Mouse (Mus musculus) neural tube, embryonic 11.5 days (tissue): ENCODE measurements around the gene Sipa1l3. TPM values are rescaled to one million over a fixed set of nuclear protein-coding genes. Genes with fewer than 3 reads are reported as not detected.

Experiments
- ATAC-seq: fragments of 200-750 bp; cut with Nextera tagmentation; 2 replicates; pipeline ENCODE4 v1.8.0; 2017; ENCODE audit warnings: moderate number of reproducible peaks, mild to moderate bottlenecking, moderate TSS enrichment, moderate library complexity; ENCODE audit not compliant: insufficient read depth, low FRiP score, low TSS enrichment
- DNase-seq: peaks from one replicate; pipeline ENCODE4 v3.0.0-alpha.2; 2015; ENCODE audit warnings: low spot score
- H3K27ac ChIP-seq: fragments of 300-500 bp; sonication (generic); 2 replicates; pipeline ENCODE4 v1.5.1; 2014; ENCODE audit warnings: low read depth, mild to moderate bottlenecking, low read length
- H3K27me3 ChIP-seq: fragments of 300-500 bp; sonication (generic); 2 replicates; pipeline ENCODE4 v1.6.1; 2014; ENCODE audit warnings: mild to moderate bottlenecking, low read length, mixed read lengths; ENCODE audit not compliant: control insufficient read depth, insufficient read depth
- H3K36me3 ChIP-seq: fragments of 300-500 bp; sonication (generic); 2 replicates; pipeline ENCODE4 v1.6.1; 2014; ENCODE audit warnings: mild to moderate bottlenecking, low read length, moderate library complexity, mixed read lengths; ENCODE audit not compliant: control insufficient read depth, insufficient read depth
- H3K4me1 ChIP-seq: fragments of 300-500 bp; sonication (generic); 2 replicates; pipeline ENCODE4 v1.6.1; 2014; ENCODE audit warnings: low read length, mixed read lengths; ENCODE audit not compliant: control insufficient read depth, insufficient read depth
- H3K4me2 ChIP-seq: fragments of 300-500 bp; sonication (generic); 2 replicates; pipeline ENCODE4 v1.6.1; 2014; ENCODE audit warnings: low read depth, mild to moderate bottlenecking, moderate library complexity
- H3K4me3 ChIP-seq: fragments of 300-500 bp; sonication (generic); 2 replicates; pipeline ENCODE4 v1.5.1; 2014; ENCODE audit warnings: low read depth, low read length
- H3K9ac ChIP-seq: fragments of 300-500 bp; sonication (generic); 2 replicates; pipeline ENCODE4 v1.6.1; 2014; ENCODE audit warnings: mild to moderate bottlenecking, low read length
- H3K9me3 ChIP-seq: fragments of 300-500 bp; sonication (generic); 2 replicates; pipeline ENCODE4 v1.6.1; 2016; ENCODE audit warnings: low read length; ENCODE audit not compliant: control insufficient read depth
- WGBS: fragments of 180-500 bp; shearing (Covaris S2); extraction: QIAGEN DNeasy Blood & Tissue Kit; methylation state at CpG from one replicate; pipeline ENCODE4 v1.1.7; 2014; 5-methylcytosine and 5-hydroxymethylcytosine counted together
- polyA plus RNA-seq: library from polyadenylated mRNA; unstranded; fragments of >200 nt; fragmentation: Nextera tagmentation; extraction: Ambion mirVana; gene quantifications from 2 replicates; pipeline ENCODE4 v1.2.1, GENCODE M21; 2014

The Sipa1l3 gene
- polyA plus RNA-seq, 1 experiment from 2014 or later = 11.9 TPM

GRCm38 (mm10) chr7:29426056-29426455, 92.4 kb downstream of the Sipa1l3 start:
- 85% methylated on average over 8 of the region's 8 CpGs for WGBS
- ATAC-seq (no peak), DNase-seq (no peak)
- Histone ChIP-seq H3K4me3 (no peak overlapping the region), H3K27ac (no peak overlapping the region), H3K9ac (no peak overlapping the region), H3K9me3 (no peaks in the 10 kb centered on the region), H3K27me3 (no peaks in the 10 kb centered on the region), H3K36me3 (no peaks in the 10 kb centered on the region), H3K4me1 (peaks cover 17% of the 10 kb centered on the region), H3K4me2 (no peak overlapping the region)

GRCm38 (mm10) chr7:29425413-29425827, 93.0 kb downstream of the Sipa1l3 start:
- no peak overlapping the region for H3K27ac ChIP-seq
- H3K4me1 ChIP-seq = peaks cover 11% of the 10 kb centered on the region
- 80% methylated on average over 7 of the region's 7 CpGs for WGBS
- ATAC-seq (no peak), DNase-seq (no peak)
- no peak overlapping the region for H3K9ac ChIP-seq
- H3K27me3 ChIP-seq = no peaks in the 10 kb centered on the region
- H3K36me3 ChIP-seq = no peaks in the 10 kb centered on the region
- H3K9me3 ChIP-seq = no peaks in the 10 kb centered on the region
- H3K4me2 ChIP-seq = no peak overlapping the region
- no peak overlapping the region for H3K4me3 ChIP-seq

GRCm38 (mm10) chr7:29424690-29425089, 93.8 kb downstream of the Sipa1l3 start:
- DNase-seq (no peak), ATAC-seq (no peak)
- Histone ChIP-seq H3K9ac (no peak overlapping the region), H3K27me3 (no peaks in the 10 kb centered on the region), H3K4me2 (no peak overlapping the region), H3K9me3 (no peaks in the 10 kb centered on the region), H3K4me3 (no peak overlapping the region), H3K27ac (no peak overlapping the region), H3K4me1 (peaks cover 8% of the 10 kb centered on the region), H3K36me3 (no peaks in the 10 kb centered on the region)
- WGBS = 59% methylated on average over 5 of the region's 5 CpGs

GRCm38 (mm10) chr7:29421909-29422244, 96.6 kb downstream of the Sipa1l3 start:
- no peak overlapping the region for H3K4me3 ChIP-seq
- H3K9ac ChIP-seq = no peak overlapping the region
- H3K27me3 ChIP-seq = no peaks in the 10 kb centered on the region
- peaks cover 15% of the 10 kb centered on the region for H3K4me1 ChIP-seq
- H3K36me3 ChIP-seq = no peaks in the 10 kb centered on the region
- DNase-seq (no peak), ATAC-seq (no peak)
- no peaks in the 10 kb centered on the region for H3K9me3 ChIP-seq
- peak overlapping the region; percentile 9; the same call in 1 of the 2 replicates for H3K27ac ChIP-seq
- H3K4me2 ChIP-seq = no peak overlapping the region
- 40% methylated on average over 3 of the region's 3 CpGs for WGBS

GRCm38 (mm10) chr7:29421240-29421908, 97.1 kb downstream of the Sipa1l3 start:
- H3K9ac ChIP-seq = no peak overlapping the region

GRCm38 (mm10) chr7:29419836-29420235, 98.6 kb downstream of the Sipa1l3 start:
- H3K27ac ChIP-seq = no peak overlapping the region
- H3K9me3 ChIP-seq = no peaks in the 10 kb centered on the region
- 61% methylated on average over 4 of the region's 4 CpGs for WGBS
- no peak for DNase-seq
- no peaks in the 10 kb centered on the region for H3K27me3 ChIP-seq
- H3K4me2 ChIP-seq = no peak overlapping the region
- no peaks in the 10 kb centered on the region for H3K36me3 ChIP-seq
- no peak overlapping the region for H3K9ac ChIP-seq
- ATAC-seq = no peak
- no peak overlapping the region for H3K4me3 ChIP-seq
- H3K4me1 ChIP-seq = peaks cover 15% of the 10 kb centered on the region

More at GRCm38 (mm10) chr7:29421240-29421908, 97.1 kb downstream of the Sipa1l3 start:
- Histone ChIP-seq H3K4me1 (peaks cover 15% of the 10 kb centered on the region), H3K27ac (peak overlapping the region; percentile 9; the same call in 1 of the 2 replicates), H3K36me3 (no peaks in the 10 kb centered on the region), H3K9me3 (no peaks in the 10 kb centered on the region), H3K27me3 (no peaks in the 10 kb centered on the region), H3K4me2 (no peak overlapping the region), H3K4me3 (no peak overlapping the region)
- peak; percentile 25 for DNase-seq
- WGBS = 36% methylated on average over 12 of the region's 12 CpGs
- no peak for ATAC-seq

GRCm38 (mm10) chr7:29418231-29418630, 100.2 kb downstream of the Sipa1l3 start:
- Histone ChIP-seq H3K9me3 (no peaks in the 10 kb centered on the region), H3K9ac (no peak overlapping the region), H3K27ac (no peak overlapping the region), H3K4me1 (peaks cover 15% of the 10 kb centered on the region), H3K27me3 (no peaks in the 10 kb centered on the region), H3K4me2 (no peak overlapping the region), H3K36me3 (no peaks in the 10 kb centered on the region), H3K4me3 (no peak overlapping the region)
- DNase-seq (no peak), ATAC-seq (no peak)
- WGBS = 79% methylated on average over 6 of the region's 6 CpGs

GRCm38 (mm10) chr7:29417332-29418069, 100.9 kb downstream of the Sipa1l3 start:
- peak; percentile 31 for DNase-seq
- no peaks in the 10 kb centered on the region for H3K36me3 ChIP-seq
- ATAC-seq = no peak
- no peak overlapping the region for H3K4me2 ChIP-seq
- 34% methylated on average over 8 of the region's 8 CpGs for WGBS
- no peaks in the 10 kb centered on the region for H3K27me3 ChIP-seq
- no peak overlapping the region for H3K27ac ChIP-seq
- H3K9ac ChIP-seq = no peak overlapping the region
- no peak overlapping the region for H3K4me3 ChIP-seq
- H3K9me3 ChIP-seq = no peaks in the 10 kb centered on the region
- peaks cover 15% of the 10 kb centered on the region for H3K4me1 ChIP-seq

- peaks cover 15% of the 10 kb centered on the region for H3K4me1 ChIP-seq
Measured at GRCm38 (mm10) chr7:29416906-29417305, 101.5 kb downstream of the Sipa1l3 start.

More at GRCm38 (mm10) chr7:29416906-29417305, 101.5 kb downstream of the Sipa1l3 start:
- Histone ChIP-seq H3K9ac (no peak overlapping the region), H3K27ac (no peak overlapping the region), H3K4me3 (no peak overlapping the region), H3K9me3 (no peaks in the 10 kb centered on the region), H3K36me3 (no peaks in the 10 kb centered on the region), H3K27me3 (no peaks in the 10 kb centered on the region), H3K4me2 (no peak overlapping the region)
- ATAC-seq (no peak), DNase-seq (no peak)
- WGBS = 57% methylated on average over 2 of the region's 2 CpGs
